Mouse (Mus musculus) mesoderm, embryonic 11.5 days (tissue): Measurements from ENCODE around the gene Vps37c.
A peak's percentile ranks its signal among the peaks of the same experiment; 100 is the strongest.

ENCODE experiments used
- DNase-seq: peaks from one replicate; pipeline ENCODE4 v3.0.0-alpha.2; 2012; ENCODE audit warnings: low read depth, low spot score

Vps37c gene

DNA sequence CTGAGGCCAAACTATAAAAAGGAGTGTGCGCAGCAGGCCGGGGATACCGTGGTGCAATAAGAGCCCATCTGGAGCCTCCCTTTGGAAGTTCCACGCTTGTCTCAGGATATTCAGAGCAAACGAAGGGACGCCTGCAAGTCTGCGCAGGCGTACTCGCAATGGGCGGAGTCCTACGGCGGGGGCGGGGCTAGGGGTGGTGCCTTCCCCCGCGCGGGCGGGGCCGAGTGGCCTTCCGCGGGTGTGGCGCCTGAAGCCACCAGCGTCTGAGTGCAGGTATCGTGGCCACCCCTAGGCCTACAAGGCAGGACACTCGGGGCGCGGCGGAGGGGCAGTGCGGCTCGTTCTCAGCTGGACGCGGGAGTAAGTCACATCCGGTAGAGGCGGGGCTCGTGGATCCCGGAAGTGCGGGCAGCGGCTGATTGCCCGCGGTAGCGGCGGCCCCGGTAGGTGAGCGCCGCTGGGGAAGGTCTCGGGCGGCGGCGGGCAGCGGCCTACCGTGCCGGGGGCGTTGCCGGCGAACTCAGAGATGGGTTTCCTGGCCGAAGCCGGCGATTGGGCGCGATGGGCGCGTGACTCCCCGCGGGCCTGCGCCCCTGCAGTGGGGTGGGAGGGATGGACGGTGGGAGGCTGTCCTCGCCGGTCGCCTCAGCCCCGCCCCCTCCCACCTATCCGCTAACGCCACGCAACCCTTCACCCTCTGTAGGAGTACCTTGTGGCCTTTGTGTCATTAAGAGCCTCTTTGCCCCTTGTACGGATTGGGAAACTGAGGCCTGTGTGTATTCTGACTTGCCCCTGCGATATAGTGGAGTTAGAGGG, at the start of gene Vps37c:
Vps37c (plus strand) TSS at position 199 of the 816 bp plus-strand sequence.
- DNase-seq, result peak; percentile 94

DNA sequence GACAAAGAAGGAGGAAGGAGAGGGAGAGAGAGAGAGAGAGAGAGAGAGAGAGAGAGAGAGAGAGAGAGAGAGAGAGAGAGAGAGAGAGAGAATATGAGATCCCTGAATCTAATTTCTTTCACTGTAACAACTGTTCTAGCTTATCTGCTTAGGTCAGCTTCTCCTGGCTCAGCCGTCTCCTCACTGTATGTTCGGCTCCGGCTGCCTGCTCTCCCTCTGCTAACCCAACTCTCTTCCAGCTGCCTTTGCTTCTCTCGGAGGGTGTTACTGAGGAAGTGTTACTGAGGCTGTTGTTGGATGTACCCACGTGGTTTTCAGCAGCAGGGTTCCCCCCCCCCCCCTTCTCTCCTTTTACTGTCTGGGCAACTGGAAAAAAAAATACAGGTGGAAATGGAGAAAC, 48.5 kb upstream of the Vps37c start:
- DNase-seq, result no peak

DNA sequence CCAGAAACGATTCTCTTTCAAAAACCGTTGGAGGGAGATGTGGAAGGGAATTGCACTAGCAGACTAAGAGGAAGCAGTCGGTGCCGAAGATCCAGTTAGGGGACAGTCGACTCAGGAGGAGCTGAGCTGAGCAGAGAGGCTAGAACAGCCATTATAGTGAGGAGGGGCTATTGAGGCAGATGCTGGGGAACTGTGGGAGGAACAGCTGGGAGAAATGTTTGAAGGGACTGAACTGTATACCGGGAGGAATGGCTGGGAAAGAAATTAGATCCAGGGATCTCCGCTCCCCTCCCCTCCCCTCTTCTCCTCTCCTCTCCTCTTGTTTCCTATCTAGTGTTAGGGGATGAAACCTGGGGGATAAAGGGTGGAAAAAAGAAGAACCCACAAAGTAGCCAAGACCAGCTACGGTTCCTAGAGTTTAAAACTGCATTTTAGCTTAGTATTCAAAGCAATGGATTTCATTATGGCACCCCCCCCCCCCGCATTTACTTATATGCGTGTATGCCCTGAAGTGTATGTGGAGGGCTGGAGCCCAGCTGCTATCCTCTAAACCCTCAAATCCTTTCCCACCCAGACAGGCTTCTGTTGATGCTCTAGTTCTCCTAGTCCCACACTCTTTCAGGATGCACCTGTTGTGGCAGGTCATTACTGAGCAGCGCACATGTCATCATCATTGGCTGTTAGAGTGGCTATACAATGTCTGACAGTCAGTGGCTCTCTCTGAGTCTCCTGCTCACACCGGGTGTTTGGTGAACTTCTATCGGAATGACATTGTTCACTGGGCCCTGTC, 47.8 kb upstream of the Vps37c start:
- no peak for DNase-seq

DNA sequence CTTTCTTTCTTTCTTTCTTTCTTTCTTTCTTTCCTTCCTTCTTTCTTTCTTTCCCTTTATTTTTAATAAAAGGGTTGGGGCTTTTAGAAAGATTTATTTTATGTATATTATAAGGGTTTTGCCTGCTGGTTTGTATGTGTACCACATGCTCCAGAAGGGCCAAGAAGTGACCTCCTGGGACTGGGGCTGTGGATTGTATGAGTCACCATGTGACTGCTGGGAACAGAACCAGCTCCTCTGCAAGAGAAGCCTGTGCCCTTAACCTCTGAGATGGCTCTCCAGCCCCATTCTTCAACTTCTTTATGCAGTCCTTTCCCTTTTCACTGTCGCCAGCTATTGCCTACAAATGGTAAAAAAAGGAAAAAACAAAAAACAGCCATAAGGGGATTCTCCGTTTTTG, 42.9 kb upstream of the Vps37c start:
- no peak for DNase-seq

DNA sequence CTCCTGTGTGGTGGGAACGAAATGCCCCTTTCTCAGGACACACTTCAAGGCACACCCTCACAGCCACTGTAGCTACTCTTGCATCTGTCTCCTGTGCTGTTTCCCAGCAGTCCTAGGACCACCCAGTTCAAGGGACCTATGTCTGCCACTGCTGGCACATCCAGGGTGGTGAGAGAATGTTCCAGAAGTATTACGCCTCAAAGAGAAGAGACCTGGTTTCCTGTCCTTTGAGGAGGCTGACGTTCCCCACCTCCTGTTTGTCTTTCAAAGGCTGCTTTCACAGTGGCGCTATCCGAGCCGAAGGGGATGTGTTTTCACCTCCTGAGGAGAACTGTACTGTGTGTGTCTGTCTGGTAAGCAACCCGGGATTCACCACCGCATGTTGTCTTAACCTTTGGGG, 40.4 kb upstream of the Vps37c start:
- DNase-seq, result no peak

DNA sequence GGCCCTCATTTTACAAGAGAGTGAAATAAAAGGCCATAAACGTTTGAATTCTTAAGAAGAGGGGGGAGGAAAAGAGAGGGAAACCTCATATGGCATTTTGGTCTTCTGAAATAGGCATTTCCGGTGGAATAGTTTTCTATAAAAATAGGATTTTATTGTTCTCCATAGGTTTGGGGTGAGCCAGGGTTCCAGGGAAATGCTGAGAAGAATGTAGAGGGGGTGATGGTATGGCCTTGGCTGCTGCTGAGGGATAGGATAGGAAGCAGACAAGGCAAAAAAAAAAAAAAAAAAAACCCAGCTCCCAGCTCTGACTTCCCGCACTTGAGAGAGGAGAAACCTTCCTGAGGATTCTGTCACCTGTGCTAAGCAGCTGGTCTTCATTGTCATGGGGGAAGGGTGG, 32.5 kb upstream of the Vps37c start:
- DNase-seq, result no peak

DNA sequence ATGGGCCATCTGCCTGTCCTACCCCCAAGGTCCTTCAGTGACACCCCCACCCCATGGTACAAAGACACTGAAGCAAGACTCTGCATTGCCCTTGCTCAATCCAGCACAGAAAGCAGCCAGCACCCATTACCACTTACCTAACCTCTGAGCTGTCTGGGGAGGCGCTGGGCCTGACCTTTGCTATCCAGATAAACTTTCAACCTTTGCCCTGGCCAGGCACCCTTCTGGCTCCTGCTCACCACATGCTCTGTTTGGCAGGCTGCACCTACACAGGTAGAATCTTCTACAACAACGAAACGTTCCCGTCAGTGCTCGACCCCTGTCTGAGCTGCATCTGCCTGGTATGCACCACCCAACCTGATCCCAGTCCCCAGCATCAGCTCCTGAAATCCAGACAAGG, 30.8 kb upstream of the Vps37c start:
- no peak for DNase-seq

DNA sequence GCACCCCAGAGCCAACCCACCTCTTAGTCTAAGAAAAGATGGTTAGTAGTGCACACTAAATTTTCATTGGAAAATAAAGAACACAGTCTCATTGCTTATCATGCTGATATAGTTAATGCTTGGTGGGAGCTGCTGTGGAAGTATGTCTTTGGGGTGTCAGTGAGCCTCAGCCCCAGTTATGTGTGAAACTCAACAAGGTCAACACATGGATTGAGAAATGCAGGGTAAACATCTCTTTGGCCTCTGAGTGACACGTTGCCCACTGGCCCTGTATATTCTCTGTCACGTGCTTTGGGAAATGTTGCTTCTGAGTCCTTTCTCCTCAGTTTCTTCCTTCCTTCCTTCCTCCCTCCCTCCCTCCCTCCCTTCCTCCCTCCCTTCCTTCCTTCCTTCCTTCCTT, 30.1 kb upstream of the Vps37c start:
- DNase-seq, result no peak

DNA sequence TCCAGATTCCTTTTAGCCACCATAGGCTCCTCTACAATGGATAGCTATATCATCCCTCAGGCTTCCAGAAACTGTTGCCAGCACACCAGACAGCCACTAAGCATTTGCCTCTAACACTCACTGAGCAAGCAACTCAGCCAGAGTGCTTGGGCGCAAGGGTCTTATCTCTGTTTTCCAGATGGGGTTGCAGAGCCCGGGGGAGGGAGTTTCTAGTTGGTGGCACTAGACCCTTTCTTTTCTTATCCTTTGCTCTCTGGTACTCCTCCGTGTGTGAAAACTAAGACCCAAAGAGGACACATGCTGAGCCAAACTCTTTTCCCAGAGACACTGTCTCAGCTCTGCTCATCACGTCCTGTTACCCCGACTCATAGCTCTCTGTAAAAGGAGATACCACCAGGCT, 27.2 kb upstream of the Vps37c start:
- no peak for DNase-seq

DNA sequence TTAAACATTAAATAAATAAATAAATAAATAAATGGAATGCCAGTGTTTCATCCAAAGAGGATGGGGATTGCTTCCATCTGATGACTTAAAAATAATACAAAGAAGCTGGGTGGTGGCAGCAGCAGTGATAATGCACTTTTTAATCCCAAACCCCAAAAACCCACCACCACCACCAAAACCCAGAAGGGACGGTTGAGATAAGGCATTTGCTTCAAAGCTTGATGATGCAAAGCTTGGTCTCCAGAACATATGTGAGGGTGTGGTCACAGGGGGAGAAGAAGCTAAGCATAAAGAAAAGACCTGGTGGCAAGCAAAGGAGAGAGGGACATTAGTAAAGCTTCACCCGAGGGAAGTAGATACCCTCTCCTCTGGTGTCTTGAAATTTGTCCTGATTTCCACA, 26.6 kb upstream of the Vps37c start:
- no peak for DNase-seq

DNA sequence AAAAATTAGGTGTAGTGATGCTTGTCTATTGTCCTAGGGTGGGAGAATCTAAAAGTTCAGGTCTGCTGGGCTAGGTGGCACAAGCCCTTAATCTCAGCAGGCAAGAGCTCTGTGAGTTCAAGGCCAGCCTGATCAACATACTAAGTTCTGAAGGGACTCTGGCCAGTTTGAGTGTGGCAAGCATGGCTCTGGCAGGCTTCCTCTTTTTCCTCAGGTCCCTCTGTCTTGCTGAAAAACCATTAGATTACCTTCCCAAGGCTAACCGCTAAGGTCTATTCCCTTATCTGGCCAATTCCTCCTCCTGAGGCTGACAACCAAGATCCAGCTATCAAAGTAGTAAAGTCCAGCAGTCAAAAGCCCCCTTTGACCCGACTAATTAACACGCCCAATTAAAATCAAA, 25.9 kb upstream of the Vps37c start:
- no peak for DNase-seq

DNA sequence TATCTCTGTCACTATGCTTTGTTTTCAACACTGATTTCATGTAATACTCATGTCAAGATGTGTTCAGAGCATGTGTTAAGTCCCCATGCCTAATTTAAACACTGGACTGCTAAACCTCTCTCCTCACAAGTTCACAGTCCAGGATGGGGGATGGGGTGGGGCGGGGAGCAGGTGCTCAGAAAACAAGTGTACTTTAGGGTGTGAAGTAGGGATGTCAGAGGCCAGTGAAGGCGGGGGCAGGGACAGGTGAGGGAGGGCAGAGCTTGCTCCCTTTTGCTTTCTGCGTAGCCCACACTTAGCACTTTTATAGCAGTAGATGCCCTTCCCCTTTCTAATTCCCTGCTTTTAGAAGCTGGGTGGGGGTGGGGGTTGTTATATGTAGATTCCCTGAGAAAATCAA, 23.4 kb upstream of the Vps37c start:
- DNase-seq, result no peak

DNA sequence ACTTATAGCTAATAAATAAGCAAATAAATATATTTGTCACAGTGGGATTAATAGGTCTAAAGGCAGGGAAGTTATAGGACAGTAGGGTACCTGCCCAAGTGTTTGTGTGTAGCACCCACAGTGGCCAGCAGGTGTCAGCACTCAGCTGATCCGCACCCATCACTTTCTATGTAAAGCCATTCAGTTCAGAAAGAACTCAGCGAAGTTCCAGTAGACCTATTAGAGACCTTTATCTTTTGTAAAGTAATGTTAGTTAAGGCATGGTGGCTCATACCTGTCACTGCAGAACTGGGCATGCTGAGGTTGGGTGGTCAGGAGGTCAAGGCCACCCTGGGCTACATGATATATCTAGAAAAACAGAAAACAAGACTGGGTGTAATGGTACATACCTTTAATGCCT, 23.0 kb upstream of the Vps37c start:
- peak; percentile 60 for DNase-seq

DNA sequence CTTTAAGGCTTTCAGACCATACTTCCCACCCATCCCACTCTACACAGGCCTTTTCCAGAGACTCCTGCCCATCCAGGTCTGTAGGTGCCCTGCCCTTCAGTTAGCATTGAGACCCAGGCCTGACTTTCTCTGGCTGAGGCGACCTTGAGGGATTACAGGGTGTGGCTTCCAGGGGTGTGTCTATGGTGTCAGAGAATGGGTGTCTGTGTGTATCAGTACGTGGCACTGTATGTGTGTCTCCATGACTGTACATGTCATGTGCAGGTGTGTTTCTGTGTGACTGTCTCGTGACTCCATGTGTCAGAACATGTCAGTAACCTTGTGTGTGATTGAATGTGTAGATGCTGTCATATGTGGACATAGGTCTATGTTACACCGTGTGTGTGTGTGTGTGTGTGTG, 17.2 kb upstream of the Vps37c start:
- no peak for DNase-seq

DNA sequence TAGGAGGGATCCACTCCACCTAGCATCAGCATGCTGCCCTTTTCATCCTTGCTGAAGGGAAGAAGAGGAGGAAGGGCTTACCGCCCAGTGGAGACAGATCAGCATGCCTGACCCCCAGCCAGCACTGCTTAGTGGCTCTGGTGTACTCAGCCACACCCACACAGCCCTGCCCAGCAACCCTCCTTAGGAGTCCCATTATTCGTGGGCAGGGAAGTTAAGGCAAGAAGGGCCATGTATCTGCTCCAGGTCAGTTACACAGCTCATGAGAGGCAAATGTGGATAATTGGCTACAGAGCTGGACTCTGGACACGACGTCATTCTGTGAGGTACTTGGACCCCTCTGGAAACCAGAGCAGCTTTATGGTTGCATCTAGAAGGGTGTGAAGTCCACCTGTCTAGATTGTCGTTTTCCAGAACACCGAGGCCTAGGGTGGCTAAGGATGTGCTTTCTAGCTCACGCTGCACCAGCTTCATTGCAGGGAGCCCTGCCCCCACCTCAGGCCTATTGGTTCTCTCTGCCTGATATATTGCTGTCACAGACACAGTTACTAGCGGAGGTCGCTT, 16.6 kb upstream of the Vps37c start:
- DNase-seq, result no peak

DNA sequence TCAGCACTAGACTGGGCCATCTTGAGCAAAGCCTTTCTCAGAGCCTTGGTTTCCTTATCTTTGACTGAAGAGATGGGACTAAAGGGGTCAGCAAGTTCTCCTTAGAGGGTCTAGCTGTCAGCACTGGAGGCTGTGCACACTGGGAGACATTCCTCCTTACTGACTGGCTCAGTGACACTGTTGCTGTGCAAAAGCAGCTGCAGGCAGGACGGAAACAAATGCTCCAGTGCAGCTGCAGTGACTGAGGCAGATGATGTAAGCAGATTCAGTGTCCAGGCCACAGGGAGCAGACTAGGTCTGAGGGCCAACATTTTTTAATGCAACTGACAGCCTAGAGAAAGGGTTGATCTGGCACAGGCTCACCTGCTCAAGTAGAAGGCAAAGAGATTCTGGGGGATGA, 15.3 kb upstream of the Vps37c start:
- no peak for DNase-seq

DNA sequence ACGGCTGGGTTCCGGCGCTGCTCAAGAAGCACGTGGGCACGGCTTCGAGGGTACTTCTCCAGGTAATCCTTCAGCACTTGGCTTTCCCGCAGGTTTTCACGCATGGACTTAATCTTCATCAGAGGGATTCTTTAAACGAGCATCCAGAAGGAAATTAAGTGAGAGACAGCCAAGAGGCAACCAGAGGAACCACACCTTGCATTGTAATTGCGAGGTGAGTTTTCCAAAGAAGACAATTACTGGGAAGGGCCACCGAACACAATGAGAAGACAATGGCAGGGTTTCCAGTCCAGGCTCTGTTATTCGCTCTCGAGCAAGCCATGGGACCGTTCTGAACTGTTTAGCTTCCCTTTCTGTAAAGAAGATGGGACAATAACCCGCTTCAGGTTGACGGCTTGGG, 11.9 kb upstream of the Vps37c start:
- DNase-seq, result no peak

DNA sequence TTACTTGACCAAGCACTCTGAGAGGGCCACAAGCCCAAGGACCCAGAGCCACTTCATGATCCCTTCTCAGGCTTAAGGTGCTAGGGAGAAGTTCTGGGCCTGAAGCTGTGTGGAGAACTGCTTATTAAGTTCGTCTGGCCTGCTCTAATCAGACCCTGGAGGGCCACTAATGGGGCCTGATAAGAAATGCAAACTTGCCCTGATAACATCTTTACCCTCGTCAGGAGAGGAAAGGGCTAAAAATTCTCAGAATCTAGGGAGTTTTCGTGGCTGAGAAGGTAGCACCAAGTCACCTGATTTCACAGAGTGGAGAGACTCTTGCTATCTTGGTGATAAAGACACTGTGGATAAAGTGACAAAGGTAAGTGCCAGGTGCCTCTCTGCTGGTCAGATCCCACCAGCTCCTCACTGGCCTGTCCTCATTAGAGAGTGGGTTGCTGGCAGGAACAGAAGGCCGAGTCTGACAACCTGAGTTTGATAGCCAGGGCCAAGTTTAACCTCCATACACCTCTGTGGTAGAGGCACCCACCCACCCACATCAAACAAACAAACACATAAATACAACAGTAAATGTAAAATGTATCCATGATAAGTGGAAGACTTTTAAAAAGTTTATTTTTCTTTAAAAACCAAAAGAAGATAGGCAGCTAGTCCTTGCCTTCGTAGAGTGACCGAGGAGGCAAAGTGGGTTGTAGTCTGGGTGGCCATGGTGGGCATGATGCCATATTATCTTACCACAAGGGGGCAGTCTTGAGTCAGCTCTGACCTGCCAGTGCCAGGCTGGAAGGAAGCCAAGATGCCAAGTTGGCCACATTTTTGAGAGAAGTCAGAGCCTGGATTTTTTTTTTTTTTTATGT, 10.4 kb upstream of the Vps37c start, which contains the start of gene Pga5:
Pga5 (minus strand) TSS at position 157 of the 857 bp plus-strand sequence.
- DNase-seq, result peak; percentile 79

DNA sequence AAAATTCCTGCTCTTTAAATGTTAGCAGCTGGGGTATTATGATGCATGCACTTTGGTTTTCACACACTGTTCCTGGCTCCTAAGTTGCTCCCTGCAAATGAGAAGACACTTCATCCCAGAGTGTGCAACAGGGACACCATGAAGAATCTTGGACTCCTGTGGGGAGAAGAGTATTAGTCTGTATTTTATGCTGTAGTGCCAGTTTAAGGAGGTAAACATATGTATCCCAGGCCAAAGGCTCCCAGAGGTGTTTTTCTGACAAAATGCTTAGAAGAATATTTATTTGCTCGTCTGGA, 9.8 kb upstream of the Vps37c start:
- DNase-seq, result no peak

DNA sequence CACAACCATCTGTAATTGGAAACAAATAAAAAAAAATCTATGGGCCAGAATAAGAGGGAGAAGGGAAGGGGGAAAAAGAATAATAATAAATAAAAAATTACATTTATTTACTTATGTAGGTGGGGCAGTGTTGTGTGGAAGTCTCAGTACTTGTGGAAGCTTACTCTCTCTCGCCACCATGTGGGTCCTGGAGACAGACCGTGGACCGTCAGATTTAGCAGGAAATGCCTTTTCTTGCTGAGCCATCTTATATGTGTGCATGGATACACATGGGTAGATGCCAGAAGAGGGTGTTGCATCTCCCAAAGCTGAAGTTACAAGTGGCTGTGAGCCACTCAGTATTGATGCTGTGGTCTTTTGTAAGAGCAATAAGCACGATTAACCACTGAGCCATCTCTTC, 7.0 kb upstream of the Vps37c start:
- DNase-seq, result no peak

DNA sequence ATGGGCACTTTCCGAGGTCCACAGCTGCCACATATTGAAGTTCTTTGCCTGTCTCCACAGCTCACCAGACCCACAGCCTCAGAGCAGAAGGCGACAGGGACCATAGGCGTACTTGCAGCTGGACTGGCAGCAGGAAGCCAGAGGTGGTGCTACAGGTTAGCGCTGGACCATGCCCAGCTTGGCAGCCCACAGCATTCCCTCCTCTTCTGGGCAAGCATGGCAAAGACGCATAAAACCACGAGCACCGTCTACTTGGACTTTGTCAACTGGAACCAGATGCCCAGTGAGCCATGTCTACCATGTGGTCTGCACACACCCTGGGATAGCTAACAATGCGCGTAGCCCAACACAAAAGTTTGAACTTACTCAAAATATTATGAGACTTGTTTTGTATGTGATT, 3.5 kb upstream of the Vps37c start:
- no peak for DNase-seq

DNA sequence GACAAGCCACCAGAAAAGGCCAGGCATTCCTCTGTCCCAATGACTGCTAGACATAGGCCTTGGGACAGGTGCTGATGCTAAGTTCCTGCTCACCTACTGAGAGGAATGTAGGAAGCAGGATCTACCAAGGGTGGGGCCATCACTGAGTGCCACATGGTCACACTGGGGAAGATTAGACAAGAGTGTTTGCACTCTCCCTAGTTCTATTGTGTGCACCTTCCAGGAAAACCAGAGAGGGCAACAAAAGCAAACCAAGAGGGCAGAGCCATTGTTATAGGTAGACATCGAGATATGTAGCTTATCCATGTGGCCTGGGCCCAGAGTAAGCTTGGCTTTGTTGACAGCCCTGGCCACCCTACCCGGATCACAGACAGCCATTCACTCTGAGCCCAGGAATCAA, 2.8 kb upstream of the Vps37c start:
- DNase-seq, result no peak
